Mouse (Mus musculus) forebrain, postnatal 0 days (tissue): ENCODE data around the gene Thnsl2. TPM values are rescaled to one million over a fixed set of nuclear protein-coding genes. Genes with fewer than 3 reads are reported as not detected.

Experiments
- ATAC-seq: fragments of 200-750 bp; cut with Nextera tagmentation; 2 replicates; pipeline ENCODE4 v1.8.0; 2017; ENCODE audit warnings: mild to moderate bottlenecking, moderate library complexity
- DNase-seq: peaks from one replicate; pipeline ENCODE4 v3.0.0-alpha.2; 2015
- H3K27ac ChIP-seq: fragments of 300-500 bp; sonication (generic); 2 replicates; pipeline ENCODE4 v1.5.1; 2014; ENCODE audit warnings: low read depth, mild to moderate bottlenecking, antibody characterized with exemption, low read length, moderate library complexity, mixed read lengths
- H3K27me3 ChIP-seq: fragments of 300-500 bp; sonication (generic); 2 replicates; pipeline ENCODE4 v1.6.1; 2014; ENCODE audit warnings: mild to moderate bottlenecking, low read length, mixed read lengths; ENCODE audit not compliant: insufficient read depth
- H3K36me3 ChIP-seq: fragments of 300-500 bp; sonication (generic); 2 replicates; pipeline ENCODE4 v1.6.1; 2014; ENCODE audit warnings: mild to moderate bottlenecking, moderate library complexity; ENCODE audit not compliant: insufficient read depth
- H3K4me1 ChIP-seq: fragments of 300-500 bp; sonication (generic); 2 replicates; pipeline ENCODE4 v1.6.1; 2014; ENCODE audit warnings: antibody characterized with exemption; ENCODE audit not compliant: insufficient read depth
- H3K4me2 ChIP-seq: fragments of 300-500 bp; sonication (generic); 2 replicates; pipeline ENCODE4 v1.6.1; 2014; ENCODE audit warnings: low read depth, mild to moderate bottlenecking, moderate library complexity
- H3K4me3 ChIP-seq: fragments of 300-500 bp; sonication (generic); 2 replicates; pipeline ENCODE4 v1.5.1; 2014; ENCODE audit warnings: low read depth, low read length, mixed read lengths
- H3K9ac ChIP-seq: fragments of 300-500 bp; sonication (generic); 2 replicates; pipeline ENCODE4 v1.6.1; 2014; ENCODE audit warnings: mild to moderate bottlenecking
- H3K9me3 ChIP-seq: fragments of 300-500 bp; sonication (generic); 2 replicates; pipeline ENCODE4 v1.6.1; 2016; ENCODE audit warnings: low read length
- CTCF ChIP-seq: sonication (generic); IDR thresholded peaks from 2 replicates; pipeline ENCODE4 v1.5.1; 2016; ENCODE audit warnings: antibody characterized with exemption, control low read depth, low read depth
- WGBS: fragments of 180-500 bp; shearing (Covaris S2); extraction: QIAGEN DNeasy Blood & Tissue Kit; methylation state at CpG from one replicate; pipeline ENCODE4 v1.1.7; 2014; 5-methylcytosine and 5-hydroxymethylcytosine counted together
- polyA plus RNA-seq: library from polyadenylated mRNA; unstranded; fragments of >200 nt; fragmentation: Nextera tagmentation; extraction: Ambion mirVana; gene quantifications from 2 replicates; pipeline ENCODE4 v1.2.1, GENCODE M21; 2015
- total RNA-seq: library from RNA; depleted of rRNA; stranded (reverse); fragments of >200 nt; gene quantifications from 2 replicates; pipeline ENCODE4 v1.2.3, GENCODE M21; 2014

Thnsl2 gene
- total and polyA plus RNA-seq, 2 experiments from 2014 or later = 5.2 to 6.1 TPM

GRCm38 (mm10) chr6:71151098-71151497, 6.9 kb upstream of the Thnsl2 start:
- no peak overlapping the region for H3K27ac ChIP-seq
- no peak for ATAC-seq
- 25% methylated on average over 10 of the region's 10 CpGs for WGBS
- no peak overlapping the region for H3K9ac ChIP-seq
- DNase-seq = no peak
- no peak overlapping the region for H3K4me2 ChIP-seq
- H3K27me3 ChIP-seq = no peaks in the 10 kb centered on the region
- H3K36me3 ChIP-seq = no peaks in the 10 kb centered on the region
- no peaks in the 10 kb centered on the region for H3K4me1 ChIP-seq
- H3K9me3 ChIP-seq = no peaks in the 10 kb centered on the region
- TF ChIP-seq CTCF = no peak
- H3K4me3 ChIP-seq = no peak overlapping the region

DNA sequence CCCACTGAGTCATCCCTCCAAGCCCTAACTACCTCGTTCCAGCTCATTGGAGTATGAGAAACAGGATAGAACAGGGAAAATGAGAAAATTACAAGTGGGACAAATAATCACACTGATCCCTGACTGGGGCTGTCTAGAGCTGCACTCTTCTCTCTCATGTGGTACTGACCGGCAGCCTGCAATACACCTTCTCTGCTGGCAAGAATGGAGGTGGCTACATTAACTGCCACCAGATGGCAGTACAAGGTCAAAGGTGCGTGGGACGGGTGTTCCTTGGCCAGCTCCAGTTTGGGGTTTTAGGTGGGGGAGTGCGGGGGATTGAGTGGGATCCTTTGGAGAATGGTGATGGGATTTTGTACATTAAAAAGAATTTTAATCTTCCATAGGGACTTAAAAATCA, 5.3 kb upstream of the Thnsl2 start:
- TF ChIP-seq CTCF = peak; percentile 69
- 11% methylated on average over 5 of the region's 5 CpGs for WGBS
- H3K4me2 ChIP-seq = no peak overlapping the region
- H3K36me3 ChIP-seq = no peaks in the 10 kb centered on the region
- H3K27me3 ChIP-seq = no peaks in the 10 kb centered on the region
- ATAC-seq (peak; percentile 23; the same call in 1 of the 2 replicates), DNase-seq (peak; percentile 30)
- H3K9ac ChIP-seq = no peak overlapping the region
- no peak overlapping the region for H3K27ac ChIP-seq
- H3K9me3 ChIP-seq = no peaks in the 10 kb centered on the region
- no peaks in the 10 kb centered on the region for H3K4me1 ChIP-seq
- no peak overlapping the region for H3K4me3 ChIP-seq

DNA sequence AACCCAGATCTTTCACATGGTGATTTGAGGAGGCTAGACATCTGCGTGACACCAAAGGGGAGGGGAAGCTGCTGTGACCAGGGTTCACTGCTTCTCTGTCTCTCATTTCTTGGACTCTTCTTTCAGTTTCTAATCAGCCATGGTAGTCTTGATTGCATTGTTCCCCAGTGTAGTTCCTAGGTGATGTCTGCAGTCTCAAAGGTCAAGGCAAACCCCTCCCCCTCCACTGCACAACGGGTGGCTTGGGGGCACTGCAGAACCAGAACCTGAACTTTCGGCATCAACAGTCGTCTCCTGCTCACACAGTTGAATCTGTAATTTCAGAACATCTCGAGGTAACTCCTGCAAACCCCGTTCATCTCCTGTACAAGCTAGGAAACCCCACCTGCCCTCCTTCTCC, 4.1 kb upstream of the Thnsl2 start:
- Histone ChIP-seq H3K4me3 (no peak overlapping the region), H3K27ac (no peak overlapping the region), H3K36me3 (no peaks in the 10 kb centered on the region), H3K9ac (no peak overlapping the region), H3K9me3 (no peaks in the 10 kb centered on the region), H3K4me1 (no peaks in the 10 kb centered on the region), H3K4me2 (no peak overlapping the region), H3K27me3 (no peaks in the 10 kb centered on the region)
- DNase-seq (no peak), ATAC-seq (no peak)
- TF ChIP-seq CTCF = no peak
- WGBS = 86% methylated on average over 6 of the region's 6 CpGs

GRCm38 (mm10) chr6:71145288-71145989, 1.2 kb upstream of the Thnsl2 start:
- Histone ChIP-seq H3K27me3 (no peaks in the 10 kb centered on the region), H3K36me3 (no peaks in the 10 kb centered on the region), H3K4me3 (no peak overlapping the region), H3K27ac (no peak overlapping the region), H3K9ac (no peak overlapping the region), H3K4me1 (0 out of 2 replicates have a peak, but pooled peaks cover 3% of the 10 kb centered on the region), H3K4me2 (no peak overlapping the region), H3K9me3 (0 out of 2 replicates have a peak, but pooled peaks cover 3% of the 10 kb centered on the region)
- no peak for ATAC-seq
- TF ChIP-seq CTCF = no peak
- no peak for DNase-seq
- 61% methylated on average over 3 of the region's 3 CpGs for WGBS

- TF ChIP-seq CTCF = no peak
- WGBS = under 1% methylated on average over 19 of the region's 19 CpGs
- H3K36me3 ChIP-seq = no peaks in the 10 kb centered on the region
- H3K4me2 ChIP-seq = peak overlapping the region; percentile 89
- DNase-seq = peak; percentile 13
- ATAC-seq = no peak
- H3K9ac ChIP-seq = peak overlapping the region; percentile 86
- H3K4me1 ChIP-seq = 0 out of 2 replicates have a peak, but pooled peaks cover 3% of the 10 kb centered on the region
- peak overlapping the region; percentile 66 for H3K4me3 ChIP-seq
- 0 out of 2 replicates have a peak, but pooled peaks cover 8% of the 10 kb centered on the region for H3K9me3 ChIP-seq
- H3K27ac ChIP-seq = peak overlapping the region; percentile 81; the same call in 1 of the 2 replicates
- H3K27me3 ChIP-seq = no peaks in the 10 kb centered on the region
Measured at GRCm38 (mm10) chr6:71143154-71143893, 915 bp downstream of the Thnsl2 start.

GRCm38 (mm10) chr6:71135031-71135430, 9.2 kb downstream of the Thnsl2 start:
- no peaks in the 10 kb centered on the region for H3K4me1 ChIP-seq
- no peak overlapping the region for H3K4me3 ChIP-seq
- ATAC-seq (no peak), DNase-seq (no peak)
- 89% methylated on average over 3 of the region's 3 CpGs for WGBS
- no peaks in the 10 kb centered on the region for H3K36me3 ChIP-seq
- H3K9me3 ChIP-seq = 0 out of 2 replicates have a peak, but pooled peaks cover under 1% of the 10 kb centered on the region
- H3K9ac ChIP-seq = no peak overlapping the region
- H3K27ac ChIP-seq = no peak overlapping the region
- no peak overlapping the region for H3K4me2 ChIP-seq
- H3K27me3 ChIP-seq = no peaks in the 10 kb centered on the region
- TF ChIP-seq CTCF = no peak

GRCm38 (mm10) chr6:71133559-71133958, 10.7 kb downstream of the Thnsl2 start:
- Histone ChIP-seq H3K36me3 (no peaks in the 10 kb centered on the region), H3K4me1 (no peaks in the 10 kb centered on the region), H3K27me3 (no peaks in the 10 kb centered on the region), H3K9me3 (no peaks in the 10 kb centered on the region), H3K27ac (no peak overlapping the region), H3K4me2 (no peak overlapping the region), H3K9ac (no peak overlapping the region), H3K4me3 (no peak overlapping the region)
- WGBS = 86% methylated on average over 11 of the region's 11 CpGs
- ATAC-seq = no peak
- DNase-seq = no peak
- TF ChIP-seq CTCF = no peak
